In the genomic region with DNA sequence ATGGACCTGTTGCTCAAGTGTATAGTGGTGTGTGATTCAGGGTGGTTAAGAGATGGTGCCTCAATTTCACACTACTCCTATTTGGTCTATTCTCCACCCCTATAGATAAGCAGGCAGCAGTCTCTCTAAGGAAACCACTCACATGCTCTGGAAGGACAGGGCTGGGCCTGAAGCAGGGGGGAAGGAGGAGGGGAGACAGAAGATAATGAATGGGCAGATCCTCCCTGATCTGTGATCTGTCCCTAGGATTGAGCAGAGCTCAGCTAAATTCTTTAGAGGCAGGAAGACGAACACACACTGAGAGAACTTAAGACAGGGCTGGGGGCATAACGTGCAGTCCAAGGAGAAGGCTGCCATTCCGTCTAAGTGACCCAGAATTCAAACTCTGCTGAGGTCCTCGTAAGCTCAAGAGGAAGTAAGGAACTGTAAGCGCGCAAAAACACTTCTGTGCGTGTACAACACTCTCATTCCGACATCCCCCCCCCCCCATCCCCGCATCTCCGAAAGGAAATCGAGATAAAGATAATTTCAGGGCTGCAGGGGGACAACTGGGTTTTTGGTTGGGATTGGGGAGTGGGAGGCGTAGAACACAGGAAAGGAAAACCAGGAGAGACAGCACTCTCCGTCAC, we compare ENCODE assay signal across 8 mouse cellular contexts. TPM values are rescaled to one million over a fixed set of nuclear protein-coding genes. Genes with fewer than 3 reads are reported as not detected.
DNase-seq lines count a peak whose midpoint lies in the region; ATAC-seq lines count a peak whose summit lies in the region.

No protein-coding gene starts in this region.

- peak overlapping the region; percentile 88 for H3K9ac ChIP-seq in liver, embryonic 15.5 days

- 2% methylated on average over 13 of the region's 13 CpGs for WGBS in hindbrain, embryonic 10.5 days
- 0% methylated on average over 13 of the region's 13 CpGs for WGBS in liver, embryonic 15.5 days (ENCODE audit: insufficient replicate concordance)

- H3K4me3 ChIP-seq in hindbrain, embryonic 10.5 days, result peak overlapping the region; percentile 98
- peak overlapping the region; percentile 73 for H3K4me3 ChIP-seq in liver, embryonic 15.5 days (replicated peaks)

- H3K27me3 ChIP-seq in hindbrain, embryonic 10.5 days (ENCODE audit: insufficient read depth, poor library complexity, severe bottlenecking), result peaks cover 4% of the 10 kb centered on the region; the same call in 1 of the 2 replicates
- no peaks in the 10 kb centered on the region for H3K27me3 ChIP-seq in liver, embryonic 15.5 days

- H3K36me3 ChIP-seq in hindbrain, embryonic 10.5 days, result peaks cover 29% of the 10 kb centered on the region
- H3K36me3 ChIP-seq in liver, embryonic 15.5 days (replicated peaks), result peaks cover 20% of the 10 kb centered on the region

- peak; percentile 50 for DNase-seq in kidney, adult 11 months
- no peak for DNase-seq in kidney, adult 18-20 months
- DNase-seq in Muller cell, postnatal 12 days (ENCODE audit: inconsistent ontology term), result peak; percentile 30
- no peak for DNase-seq in hindbrain, embryonic 10.5 days (ENCODE audit: low spot score)
- DNase-seq in frontal cortex, adult 2 months (ENCODE audit: extremely low spot score in 1 of 2, low spot score in 1 of 2), result no peak
- DNase-seq in left cerebral cortex, postnatal 4 days, result no peak
- DNase-seq in frontal cortex, postnatal 36 days (ENCODE audit: low spot score in 2 of 2), result no peak

- peaks cover 25% of the 10 kb centered on the region for H3K4me1 ChIP-seq in hindbrain, embryonic 10.5 days (replicated peaks)
- H3K4me1 ChIP-seq in liver, embryonic 15.5 days (replicated peaks), result peaks cover 67% of the 10 kb centered on the region

- peak overlapping the region; percentile 87 for H3K4me2 ChIP-seq in liver, embryonic 15.5 days

- H3K27ac ChIP-seq in hindbrain, embryonic 10.5 days, result peak overlapping the region; percentile 93
- H3K27ac ChIP-seq in liver, embryonic 15.5 days (replicated peaks), result peak overlapping the region; percentile 92

- no peaks in the 10 kb centered on the region for H3K9me3 ChIP-seq in hindbrain, embryonic 10.5 days
- no peaks in the 10 kb centered on the region for H3K9me3 ChIP-seq in liver, embryonic 15.5 days (replicated peaks)

- peak; percentile 57 for ATAC-seq in liver, embryonic 15.5 days (ENCODE audit: insufficient read depth)

- intact Hi-C loops in left cerebral cortex, postnatal 4 days (cut with DNase I), result no loop called here

RNA-seq across cellular contexts. Expression of gene Rab5c, which starts 0.8 kb away (rescaled TPM):
- 16.8 and 37.2 TPM in 2 replicates for polyA plus RNA-seq in hindbrain, embryonic 10.5 days (2016; fragmentation: Nextera tagmentation; extraction: Ambion mirVana)
- polyA plus RNA-seq in liver, embryonic 15.5 days (2015; fragmentation: Nextera tagmentation; extraction: Ambion mirVana), result 19.2 and 20.2 TPM in 2 replicates
- 205 and 221 TPM in 2 replicates for polyA plus RNA-seq in frontal cortex, adult 2 months (2012; rRNA removed)
- 100 to 1,000 TPM; 168 to 174 TPM for total RNA-seq in left cerebral cortex, postnatal 4 days (2021)

RNA-seq across cellular contexts. Expression of gene Kcnh4, which starts 22.5 kb away (rescaled TPM):
- polyA plus RNA-seq in hindbrain, embryonic 10.5 days (2016; fragmentation: Nextera tagmentation; extraction: Ambion mirVana), result 1.5 and 4.4 TPM in 2 replicates
- polyA plus RNA-seq in liver, embryonic 15.5 days (2015; fragmentation: Nextera tagmentation; extraction: Ambion mirVana), result not detected in 2 replicates
- 15.8 and 19.2 TPM in 2 replicates for polyA plus RNA-seq in frontal cortex, adult 2 months (2012; rRNA removed)
- 10 to 100 TPM; 11.2 to 12.4 TPM for total RNA-seq in left cerebral cortex, postnatal 4 days (2021)

RNA-seq across cellular contexts. Expression of gene Hspb9, which starts 23.6 kb away (rescaled TPM):
- polyA plus RNA-seq in hindbrain, embryonic 10.5 days (2016; fragmentation: Nextera tagmentation; extraction: Ambion mirVana), result 0.25 and 0.35 TPM in 2 replicates
- polyA plus RNA-seq in liver, embryonic 15.5 days (2015; fragmentation: Nextera tagmentation; extraction: Ambion mirVana), result 0.24 TPM in 1 of 2 replicates, not detected in the other
- not detected in 2 replicates for polyA plus RNA-seq in frontal cortex, adult 2 months (2012; rRNA removed)
- total RNA-seq in left cerebral cortex, postnatal 4 days (2021), result not detected

RNA-seq across cellular contexts. Expression of gene Kat2a, which starts 25.0 kb away (rescaled TPM):
- polyA plus RNA-seq in hindbrain, embryonic 10.5 days (2016; fragmentation: Nextera tagmentation; extraction: Ambion mirVana), result 70.8 and 71.3 TPM in 2 replicates
- 13.2 and 14.1 TPM in 2 replicates for polyA plus RNA-seq in liver, embryonic 15.5 days (2015; fragmentation: Nextera tagmentation; extraction: Ambion mirVana)
- 60.7 and 61.7 TPM in 2 replicates for polyA plus RNA-seq in frontal cortex, adult 2 months (2012; rRNA removed)
- 10 to 100 TPM; 68.7 to 71.8 TPM for total RNA-seq in left cerebral cortex, postnatal 4 days (2021)

RNA-seq across cellular contexts. Expression of gene Hcrt, which starts 25.5 kb away (rescaled TPM):
- polyA plus RNA-seq in hindbrain, embryonic 10.5 days (2016; fragmentation: Nextera tagmentation; extraction: Ambion mirVana), result not detected in 2 replicates
- not detected in 2 replicates for polyA plus RNA-seq in liver, embryonic 15.5 days (2015; fragmentation: Nextera tagmentation; extraction: Ambion mirVana)
- 0.50 and 0.62 TPM in 2 replicates for polyA plus RNA-seq in frontal cortex, adult 2 months (2012; rRNA removed)
- total RNA-seq in left cerebral cortex, postnatal 4 days (2021), result not detected

Comparison
In these comparisons a context has a peak if more than half of its experiments do, and no peak if none do; other contexts are left out.
1. DNase-seq: peak in kidney, adult 11 months (single experiment) and Muller cell, postnatal 12 days (single experiment); none in kidney, adult 18-20 months (single experiment), hindbrain, embryonic 10.5 days (single experiment), frontal cortex, adult 2 months (0 of 2), left cerebral cortex, postnatal 4 days (single experiment) and frontal cortex, postnatal 36 days (0 of 2).